Mouse (Mus musculus): ENCODE results near the gene Unc79.

Unc79 gene

GRCm38 (mm10) chr12:102948778-102949394 is at the start of gene Unc79:
Gene Unc79 (plus strand): TSS chr12:102948859.
- peak; percentile 14 to 65 for DNase-seq (ENCODE audit: low spot score in 2 of 2)

- DNase-seq (ENCODE audit: low spot score in 2 of 2) = no peak
Observed at GRCm38 (mm10) chr12:102899091-102899490, 49.6 kb upstream of the Unc79 start, which contains the start of gene Cox8c. Gene Cox8c (plus strand): TSS chr12:102899316.

- DNase-seq (ENCODE audit: low spot score in 2 of 2) = no peak
Observed at GRCm38 (mm10) chr12:102908191-102908590, 40.5 kb upstream of the Unc79 start.

- DNase-seq (ENCODE audit: low spot score in 2 of 2) = no peak
Observed at GRCm38 (mm10) chr12:102916073-102916472, 32.6 kb upstream of the Unc79 start.

- no peak for DNase-seq (ENCODE audit: low spot score in 2 of 2)
Observed at GRCm38 (mm10) chr12:102929764-102930163, 18.9 kb upstream of the Unc79 start.

GRCm38 (mm10) chr12:102930335-102930734 is 18.3 kb upstream of the Unc79 start:
- DNase-seq (ENCODE audit: low spot score in 2 of 2) = no peak

GRCm38 (mm10) chr12:102930789-102931188 is 17.9 kb upstream of the Unc79 start:
- DNase-seq (ENCODE audit: low spot score in 2 of 2) = no peak

- no peak for DNase-seq (ENCODE audit: low spot score in 2 of 2)
Observed at GRCm38 (mm10) chr12:102935892-102936291, 12.8 kb upstream of the Unc79 start.

- no peak for DNase-seq (ENCODE audit: low spot score in 2 of 2)
Observed at GRCm38 (mm10) chr12:102945571-102945970, 3.1 kb upstream of the Unc79 start.

GRCm38 (mm10) chr12:102947826-102948225 is 833 bp upstream of the Unc79 start:
- no peak for DNase-seq (ENCODE audit: low spot score in 2 of 2)

- peak in 1 of 2 experiments; percentile 66 for DNase-seq (ENCODE audit: low spot score in 2 of 2)
Observed at GRCm38 (mm10) chr12:102949395-102950208, 943 bp downstream of the Unc79 start.

- no peak for DNase-seq (ENCODE audit: low spot score in 2 of 2)
Observed at GRCm38 (mm10) chr12:102960051-102960775, 11.6 kb downstream of the Unc79 start.

- DNase-seq (ENCODE audit: low spot score in 2 of 2) = no peak
Observed at GRCm38 (mm10) chr12:102961066-102961465, 12.4 kb downstream of the Unc79 start.

GRCm38 (mm10) chr12:102964486-102964885 is 15.8 kb downstream of the Unc79 start:
- no peak for DNase-seq (ENCODE audit: low spot score in 2 of 2)

GRCm38 (mm10) chr12:102980584-102980983 is 31.9 kb downstream of the Unc79 start:
- no peak for DNase-seq (ENCODE audit: low spot score in 2 of 2)

- DNase-seq (ENCODE audit: low spot score in 2 of 2) = no peak
Observed at GRCm38 (mm10) chr12:102981543-102981942, 32.9 kb downstream of the Unc79 start.

- DNase-seq (ENCODE audit: low spot score in 2 of 2) = no peak
Observed at GRCm38 (mm10) chr12:102985401-102985800, 36.7 kb downstream of the Unc79 start.

GRCm38 (mm10) chr12:102987736-102988135 is 39.1 kb downstream of the Unc79 start:
- DNase-seq (ENCODE audit: low spot score in 2 of 2) = no peak

- DNase-seq (ENCODE audit: low spot score in 2 of 2) = no peak
Observed at GRCm38 (mm10) chr12:103008491-103008890, 59.8 kb downstream of the Unc79 start.

- DNase-seq (ENCODE audit: low spot score in 2 of 2) = no peak
Observed at GRCm38 (mm10) chr12:103018161-103018560, 69.5 kb downstream of the Unc79 start.

GRCm38 (mm10) chr12:103036692-103037091 is 88.0 kb downstream of the Unc79 start:
- no peak for DNase-seq (ENCODE audit: low spot score in 2 of 2)

GRCm38 (mm10) chr12:103039332-103039731 is 90.7 kb downstream of the Unc79 start:
- no peak for DNase-seq (ENCODE audit: low spot score in 2 of 2)
